Mouse (Mus musculus): ENCODE data around the gene 4933430I17Rik.
"Not testable (repeated sequence)": the region's sequence is repeated elsewhere in the genome, so short reads cannot be mapped to it uniquely, and the experiment has no call there.

The 4933430I17Rik gene

GRCm38 (mm10) chr4:62544801-62545200, 19.6 kb downstream of the 4933430I17Rik start:
- no peak for DNase-seq (ENCODE audit: low spot score)

- no peak for DNase-seq (ENCODE audit: low spot score)
Measured at GRCm38 (mm10) chr4:62551966-62552365, 26.8 kb downstream of the 4933430I17Rik start.

GRCm38 (mm10) chr4:62557436-62557835, 32.3 kb downstream of the 4933430I17Rik start:
- no peak for DNase-seq (ENCODE audit: low spot score)

- no peak for DNase-seq (ENCODE audit: low spot score)
Measured at GRCm38 (mm10) chr4:62559797-62560329, 34.7 kb downstream of the 4933430I17Rik start, which contains the start of gene Rgs3. TSS of gene Rgs3 (plus strand) at chr4:62559847.

GRCm38 (mm10) chr4:62560963-62561629, 35.9 kb downstream of the 4933430I17Rik start:
- peak; percentile 70 for DNase-seq (ENCODE audit: low spot score)

GRCm38 (mm10) chr4:62561630-62562001, 36.4 kb downstream of the 4933430I17Rik start:
- DNase-seq (ENCODE audit: low spot score), result no peak

- no peak for DNase-seq (ENCODE audit: low spot score)
Measured at GRCm38 (mm10) chr4:62562006-62562405, 36.8 kb downstream of the 4933430I17Rik start.

- no peak for DNase-seq (ENCODE audit: low spot score)
Measured at GRCm38 (mm10) chr4:62566530-62566929, 41.4 kb downstream of the 4933430I17Rik start.

- DNase-seq (ENCODE audit: low spot score), result no peak
Measured at GRCm38 (mm10) chr4:62567696-62568095, 42.5 kb downstream of the 4933430I17Rik start.

- DNase-seq (ENCODE audit: low spot score), result no peak
Measured at GRCm38 (mm10) chr4:62568359-62568758, 43.2 kb downstream of the 4933430I17Rik start.

GRCm38 (mm10) chr4:62569603-62570002, 44.4 kb downstream of the 4933430I17Rik start:
- DNase-seq (ENCODE audit: low spot score), result no peak

GRCm38 (mm10) chr4:62570029-62570428, 44.9 kb downstream of the 4933430I17Rik start:
- DNase-seq (ENCODE audit: low spot score), result no peak

GRCm38 (mm10) chr4:62582365-62583264, 57.4 kb downstream of the 4933430I17Rik start:
- DNase-seq (ENCODE audit: low spot score), result peak; percentile 42

- no peak for DNase-seq (ENCODE audit: low spot score)
Measured at GRCm38 (mm10) chr4:62583265-62584092, 58.3 kb downstream of the 4933430I17Rik start.

GRCm38 (mm10) chr4:62587067-62587466, 61.9 kb downstream of the 4933430I17Rik start:
- no peak for DNase-seq (ENCODE audit: low spot score)

GRCm38 (mm10) chr4:62590878-62591277, 65.7 kb downstream of the 4933430I17Rik start:
- DNase-seq (ENCODE audit: low spot score), result no peak

- no peak for DNase-seq (ENCODE audit: low spot score)
Measured at GRCm38 (mm10) chr4:62591326-62591725, 66.2 kb downstream of the 4933430I17Rik start.

- DNase-seq (ENCODE audit: low spot score), result not testable (repeated sequence)
Measured at GRCm38 (mm10) chr4:62593546-62594240, 68.5 kb downstream of the 4933430I17Rik start.

GRCm38 (mm10) chr4:62594442-62594841, 69.3 kb downstream of the 4933430I17Rik start:
- no peak for DNase-seq (ENCODE audit: low spot score)

- no peak for DNase-seq (ENCODE audit: low spot score)
Measured at GRCm38 (mm10) chr4:62596051-62596450, 70.9 kb downstream of the 4933430I17Rik start.
